Mouse (Mus musculus): Measurements from ENCODE around the gene Tspan9.
A peak's percentile ranks its signal among the peaks of the same experiment; 100 is the strongest.

Tspan9 gene

GRCm38 (mm10) chr6:127992993-127993392 is 150.4 kb downstream of the Tspan9 start:
- no peak for ATAC-seq (ENCODE audit: insufficient number of reproducible peaks, low FRiP score, low TSS enrichment)

GRCm38 (mm10) chr6:127991509-127992176 is 151.8 kb downstream of the Tspan9 start:
- no peak for ATAC-seq (ENCODE audit: insufficient number of reproducible peaks, low FRiP score, low TSS enrichment)

GRCm38 (mm10) chr6:127989624-127990212 is 153.7 kb downstream of the Tspan9 start:
- ATAC-seq (ENCODE audit: insufficient number of reproducible peaks, low FRiP score, low TSS enrichment) = peak; percentile 80

- 0 out of 2 replicates have a peak, but pooled peaks have one; percentile 5 for ATAC-seq (ENCODE audit: insufficient number of reproducible peaks, low FRiP score, low TSS enrichment)
Measured at GRCm38 (mm10) chr6:127988944-127989494, 154.4 kb downstream of the Tspan9 start.

GRCm38 (mm10) chr6:127987374-127987773 is 156.0 kb downstream of the Tspan9 start:
- no peak for ATAC-seq (ENCODE audit: insufficient number of reproducible peaks, low FRiP score, low TSS enrichment)

GRCm38 (mm10) chr6:127986357-127986756 is 157.0 kb downstream of the Tspan9 start:
- ATAC-seq (ENCODE audit: insufficient number of reproducible peaks, low FRiP score, low TSS enrichment) = no peak

- ATAC-seq (ENCODE audit: insufficient number of reproducible peaks, low FRiP score, low TSS enrichment) = no peak
Measured at GRCm38 (mm10) chr6:127981176-127981575, 162.2 kb downstream of the Tspan9 start.

- ATAC-seq (ENCODE audit: insufficient number of reproducible peaks, low FRiP score, low TSS enrichment) = no peak
Measured at GRCm38 (mm10) chr6:127980381-127981045, 162.9 kb downstream of the Tspan9 start.

- ATAC-seq (ENCODE audit: insufficient number of reproducible peaks, low FRiP score, low TSS enrichment) = peak; percentile 74
Measured at GRCm38 (mm10) chr6:127979831-127980230, 163.6 kb downstream of the Tspan9 start.

- ATAC-seq (ENCODE audit: insufficient number of reproducible peaks, low FRiP score, low TSS enrichment) = no peak
Measured at GRCm38 (mm10) chr6:127978941-127979340, 164.5 kb downstream of the Tspan9 start.

- ATAC-seq (ENCODE audit: insufficient number of reproducible peaks, low FRiP score, low TSS enrichment) = no peak
Measured at GRCm38 (mm10) chr6:127976695-127977094, 166.7 kb downstream of the Tspan9 start.

GRCm38 (mm10) chr6:127974000-127974399 is 169.4 kb downstream of the Tspan9 start:
- ATAC-seq (ENCODE audit: insufficient number of reproducible peaks, low FRiP score, low TSS enrichment) = no peak

- ATAC-seq (ENCODE audit: insufficient number of reproducible peaks, low FRiP score, low TSS enrichment) = no peak
Measured at GRCm38 (mm10) chr6:127973553-127973952, 169.8 kb downstream of the Tspan9 start.

- ATAC-seq (ENCODE audit: insufficient number of reproducible peaks, low FRiP score, low TSS enrichment) = no peak
Measured at GRCm38 (mm10) chr6:127971931-127972330, 171.5 kb downstream of the Tspan9 start.

GRCm38 (mm10) chr6:127970848-127971247 is 172.5 kb downstream of the Tspan9 start:
- no peak for ATAC-seq (ENCODE audit: insufficient number of reproducible peaks, low FRiP score, low TSS enrichment)

- 0 out of 2 replicates have a peak, but pooled peaks have one; percentile 43 for ATAC-seq (ENCODE audit: insufficient number of reproducible peaks, low FRiP score, low TSS enrichment)
Measured at GRCm38 (mm10) chr6:127970120-127970519, 173.3 kb downstream of the Tspan9 start.

- ATAC-seq (ENCODE audit: insufficient number of reproducible peaks, low FRiP score, low TSS enrichment) = no peak
Measured at GRCm38 (mm10) chr6:127969709-127970108, 173.7 kb downstream of the Tspan9 start.

GRCm38 (mm10) chr6:127965497-127965896 is 177.9 kb downstream of the Tspan9 start:
- no peak for ATAC-seq (ENCODE audit: insufficient number of reproducible peaks, low FRiP score, low TSS enrichment)

- no peak for ATAC-seq (ENCODE audit: insufficient number of reproducible peaks, low FRiP score, low TSS enrichment)
Measured at GRCm38 (mm10) chr6:127960203-127960602, 183.2 kb downstream of the Tspan9 start.

- no peak for ATAC-seq (ENCODE audit: insufficient number of reproducible peaks, low FRiP score, low TSS enrichment)
Measured at GRCm38 (mm10) chr6:127956172-127956571, 187.2 kb downstream of the Tspan9 start.

GRCm38 (mm10) chr6:127953071-127953470 is 190.3 kb downstream of the Tspan9 start:
- no peak for ATAC-seq (ENCODE audit: insufficient number of reproducible peaks, low FRiP score, low TSS enrichment)

Data from cerebellum, adult (tissue).